Mouse (Mus musculus) stomach, embryonic 16.5 days (tissue): ENCODE measurements around the gene Yipf6. TPM values are rescaled to one million over a fixed set of nuclear protein-coding genes. Genes with fewer than 3 reads are reported as not detected.

Experiments
- ATAC-seq: fragments of 200-750 bp; cut with Nextera tagmentation; 2 replicates; pipeline ENCODE4 v1.8.0; 2017; ENCODE audit warnings: moderate number of reproducible peaks, moderate TSS enrichment; ENCODE audit not compliant: insufficient read depth, low FRiP score
- H3K27ac ChIP-seq: fragments of 300-500 bp; sonication (generic); 2 replicates; pipeline ENCODE4 v1.5.1; 2014; ENCODE audit warnings: low read length
- H3K27me3 ChIP-seq: fragments of 300-500 bp; sonication (generic); 2 replicates; pipeline ENCODE4 v1.6.1; 2014; ENCODE audit warnings: low read length, control low read depth, mixed read lengths; ENCODE audit not compliant: control insufficient read depth, insufficient read depth
- H3K36me3 ChIP-seq: fragments of 300-500 bp; sonication (generic); 2 replicates; pipeline ENCODE4 v1.6.1; 2014; ENCODE audit warnings: low read length; ENCODE audit not compliant: control insufficient read depth, insufficient read depth
- H3K4me1 ChIP-seq: fragments of 300-500 bp; sonication (generic); 2 replicates; pipeline ENCODE4 v1.6.1; 2014; ENCODE audit warnings: low read length, control low read depth, mixed read lengths; ENCODE audit not compliant: control insufficient read depth, insufficient read depth
- H3K4me2 ChIP-seq: fragments of 300-500 bp; sonication (generic); 2 replicates; pipeline ENCODE4 v1.6.1; 2014; ENCODE audit warnings: low read depth, low read length, mixed read lengths
- H3K4me3 ChIP-seq: fragments of 300-500 bp; sonication (generic); replicated peaks from 2 replicates; pipeline ENCODE4 v1.5.1; 2014; ENCODE audit warnings: mild to moderate bottlenecking, low read length
- H3K9ac ChIP-seq: fragments of 300-500 bp; sonication (generic); 2 replicates; pipeline ENCODE4 v1.6.1; 2014; ENCODE audit warnings: low read length
- H3K9me3 ChIP-seq: fragments of 300-500 bp; sonication (generic); replicated peaks from 2 replicates; pipeline ENCODE4 v1.6.1; 2016; ENCODE audit warnings: low read length, control low read depth; ENCODE audit not compliant: control insufficient read depth
- WGBS: fragments of 180-500 bp; shearing (Covaris S2); extraction: QIAGEN DNeasy Blood & Tissue Kit; methylation state at CpG from one replicate; pipeline ENCODE4 v1.1.7; 2014; 5-methylcytosine and 5-hydroxymethylcytosine counted together
- polyA plus RNA-seq: library from polyadenylated mRNA; unstranded; fragments of >200 nt; fragmentation: Nextera tagmentation; extraction: Ambion mirVana; gene quantifications from 2 replicates; pipeline ENCODE4 v1.2.1, GENCODE M21; 2015

The Yipf6 gene
- 29.7 and 33.8 TPM in 2 replicates for polyA plus RNA-seq

DNA sequence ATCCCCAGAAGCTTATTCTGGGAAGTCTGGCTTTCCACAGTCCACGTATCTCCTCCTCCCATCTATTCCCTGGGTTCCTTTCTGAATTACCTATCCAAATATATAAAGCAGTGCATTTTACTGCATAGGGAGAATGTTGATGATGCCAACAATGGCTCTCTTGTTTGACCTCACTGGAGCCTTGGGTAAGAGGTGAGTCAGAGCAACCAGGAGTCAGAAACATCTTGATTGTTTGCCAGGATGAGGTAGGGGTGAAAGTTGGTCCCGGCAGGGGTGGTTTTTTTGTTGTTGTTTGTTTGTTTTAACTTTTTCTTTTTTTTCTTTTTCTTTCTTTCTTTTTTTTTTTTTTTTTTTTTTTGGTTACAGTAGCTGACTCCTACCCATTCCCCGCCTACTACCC is at the start of gene Yipf6:
Gene Yipf6, plus strand, starts transcription at position 216 of the 400 bp plus-strand sequence.
- WGBS, result 55% methylated on average over 3 of the region's 3 CpGs
- H3K27ac ChIP-seq, result peak within 1 kb of the TSS; percentile 97

DNA sequence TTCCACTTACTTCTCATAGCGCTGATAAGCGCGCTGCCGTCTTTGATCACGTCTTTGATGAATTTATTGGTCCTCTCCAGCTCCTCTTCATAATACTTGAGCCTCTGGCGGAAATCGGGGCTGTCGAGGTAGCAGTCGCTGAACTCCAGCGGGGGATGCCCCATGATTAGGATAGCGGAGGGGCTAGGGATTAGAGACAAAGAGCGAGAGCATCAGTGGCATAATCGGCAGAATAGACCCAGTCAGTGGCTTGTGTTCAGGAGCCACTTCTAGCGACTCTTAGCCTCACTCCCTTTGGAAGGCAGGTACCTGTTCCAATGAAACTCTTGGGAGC is 46.1 kb upstream of the Yipf6 start:
- peak overlapping the region; percentile 58 for H3K4me3 ChIP-seq
- H3K27me3 ChIP-seq, result no peaks in the 10 kb centered on the region; the same call in 1 of the 2 replicates
- ATAC-seq, result no peak
- H3K27ac ChIP-seq, result peak overlapping the region; percentile 69; the same call in 1 of the 2 replicates
- H3K9me3 ChIP-seq, result no peaks in the 10 kb centered on the region
- peak overlapping the region; percentile 68 for H3K9ac ChIP-seq
- H3K4me2 ChIP-seq, result peak overlapping the region; percentile 59
- 5% methylated on average over 14 of the region's 14 CpGs for WGBS
- H3K4me1 ChIP-seq, result no peaks in the 10 kb centered on the region
- no peaks in the 10 kb centered on the region for H3K36me3 ChIP-seq

More for the DNA sequence above, at the start of gene Yipf6:
- peak within 1 kb of the TSS; percentile 67 for H3K4me3 ChIP-seq
- peak within 1 kb of the TSS; percentile 78 for H3K9ac ChIP-seq
- no peaks in the 10 kb centered on the region for H3K9me3 ChIP-seq
- ATAC-seq, result no peak
- H3K36me3 ChIP-seq, result no peaks in the 10 kb centered on the region
- H3K4me1 ChIP-seq, result no peaks in the 10 kb centered on the region
- no peaks in the 10 kb centered on the region for H3K27me3 ChIP-seq
- H3K4me2 ChIP-seq, result peak within 1 kb of the TSS; percentile 57

DNA sequence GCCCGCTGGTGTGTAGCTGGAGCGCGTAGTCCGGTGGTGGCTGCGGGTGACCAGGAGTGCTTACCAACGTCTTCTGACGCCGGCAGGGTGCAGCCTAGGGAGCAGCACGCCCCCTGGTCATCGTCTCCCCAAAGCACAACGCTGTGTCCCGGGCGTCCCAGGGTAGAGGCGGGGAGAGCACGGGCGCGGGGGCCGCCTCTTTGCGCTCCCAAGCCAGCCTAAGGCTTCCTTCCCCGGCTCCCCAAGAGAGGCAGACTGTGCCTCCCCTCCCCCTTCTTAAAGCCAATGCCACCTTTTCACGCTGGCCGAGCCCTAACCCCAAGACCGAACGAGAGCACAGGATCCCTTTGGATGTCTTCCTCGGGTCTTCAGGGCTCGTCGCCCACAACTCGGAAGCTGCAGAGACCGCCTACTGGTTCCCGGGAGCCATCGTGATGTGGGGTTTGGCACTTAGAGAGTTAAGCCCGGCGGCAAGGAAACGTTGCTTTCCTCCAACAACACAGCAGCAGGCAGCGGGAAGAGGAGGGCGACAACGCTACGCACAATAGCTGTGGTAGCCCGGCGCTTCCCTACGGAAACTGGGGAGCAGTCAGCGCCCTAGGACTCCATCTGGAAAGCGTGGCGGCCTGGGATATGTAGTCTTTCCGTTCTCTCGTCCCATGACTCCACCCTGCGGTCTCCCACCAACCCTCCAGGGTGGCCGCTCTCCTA is 45.6 kb upstream of the Yipf6 start, which contains the start of gene Ophn1:
Gene Ophn1, minus strand, starts transcription at position 620 of the 711 bp plus-strand sequence.
- H3K36me3 ChIP-seq, result no peaks in the 10 kb centered on the region
- peak; percentile 91 for ATAC-seq
- WGBS, result 14% methylated on average over 48 of the region's 48 CpGs

DNA sequence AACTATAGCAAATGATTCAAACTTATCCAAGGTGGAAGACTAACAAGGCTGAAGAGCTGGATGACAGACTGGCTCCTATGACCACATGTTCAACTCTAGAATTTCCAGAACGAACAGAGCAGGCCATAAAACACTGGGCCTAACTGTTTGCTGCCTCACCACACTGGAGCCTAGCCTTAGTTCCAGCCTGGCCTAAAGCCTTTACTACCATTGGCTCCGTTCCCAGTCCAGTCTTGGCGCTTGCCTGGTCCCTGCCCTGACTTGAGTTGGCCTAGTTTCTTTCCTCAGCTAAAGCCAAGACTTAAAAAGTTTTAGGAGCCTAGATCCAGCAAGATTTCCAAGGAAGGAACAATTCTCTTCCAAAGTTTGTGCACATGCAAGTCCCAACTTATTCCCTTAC is 37.8 kb upstream of the Yipf6 start:
- WGBS, result 64% methylated on average over 3 of the region's 3 CpGs
- Histone ChIP-seq H3K4me2 (no peak overlapping the region), H3K4me1 (no peaks in the 10 kb centered on the region), H3K27ac (no peak overlapping the region), H3K27me3 (no peaks in the 10 kb centered on the region), H3K9me3 (no peaks in the 10 kb centered on the region), H3K9ac (no peak overlapping the region), H3K36me3 (no peaks in the 10 kb centered on the region), H3K4me3 (no peak overlapping the region)
- ATAC-seq, result no peak

More for the DNA sequence above, 45.6 kb upstream of the Yipf6 start, which contains the start of gene Ophn1:
- H3K4me2 ChIP-seq, result peak within 1 kb of the TSS; percentile 59
- H3K9ac ChIP-seq, result peak within 1 kb of the TSS; percentile 68
- H3K9me3 ChIP-seq, result no peaks in the 10 kb centered on the region
- H3K4me1 ChIP-seq, result no peaks in the 10 kb centered on the region
- H3K27ac ChIP-seq, result peak within 1 kb of the TSS; percentile 69
- peak within 1 kb of the TSS; percentile 58 for H3K4me3 ChIP-seq
- H3K27me3 ChIP-seq, result no peaks in the 10 kb centered on the region; the same call in 1 of the 2 replicates

DNA sequence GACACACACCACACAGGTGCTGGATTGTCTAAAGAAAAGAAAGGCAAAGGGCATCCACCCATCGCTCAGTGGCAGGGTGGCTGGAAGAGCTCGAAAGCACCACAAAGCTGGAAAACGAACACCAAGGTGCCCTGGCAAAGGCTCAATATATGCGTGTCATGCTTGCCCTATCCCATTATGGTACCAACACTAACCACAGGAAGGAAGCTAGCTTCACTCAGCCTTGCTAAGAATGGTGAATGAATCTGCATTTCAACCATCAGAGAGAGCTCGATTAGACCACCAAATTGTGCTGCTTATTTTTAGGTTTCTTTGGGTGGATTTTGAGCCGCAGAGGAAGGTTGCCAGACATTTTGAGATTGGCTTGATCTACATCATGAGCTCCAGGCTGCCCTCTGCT is 31.9 kb upstream of the Yipf6 start:
- Histone ChIP-seq H3K36me3 (no peaks in the 10 kb centered on the region), H3K4me3 (no peak overlapping the region), H3K9ac (no peak overlapping the region), H3K4me2 (no peak overlapping the region), H3K27ac (no peak overlapping the region), H3K9me3 (no peaks in the 10 kb centered on the region), H3K27me3 (no peaks in the 10 kb centered on the region), H3K4me1 (no peaks in the 10 kb centered on the region)
- ATAC-seq, result no peak
- 84% methylated on average over 6 of the region's 6 CpGs for WGBS

DNA sequence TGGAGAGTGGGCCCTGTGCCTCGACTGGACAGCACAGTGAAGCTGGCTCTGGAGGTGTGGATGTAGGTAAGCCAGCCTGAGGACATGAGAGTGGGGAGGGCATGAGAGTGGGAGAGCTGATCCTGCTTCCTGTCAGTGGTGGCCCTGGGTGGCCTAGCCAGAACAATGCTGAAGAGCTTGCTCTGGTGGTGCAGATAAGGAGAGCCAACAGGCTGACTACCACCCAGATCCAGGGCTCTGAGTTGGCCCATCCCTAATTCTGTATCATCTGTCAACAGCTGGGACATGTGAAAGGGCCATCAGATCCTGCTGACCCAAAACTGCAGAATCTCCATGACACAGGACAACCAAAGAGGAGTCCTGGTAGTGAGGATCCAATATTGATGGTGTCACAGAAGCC is 27.2 kb upstream of the Yipf6 start:
- H3K4me2 ChIP-seq, result no peak overlapping the region
- no peak overlapping the region for H3K4me3 ChIP-seq
- no peaks in the 10 kb centered on the region for H3K9me3 ChIP-seq
- no peaks in the 10 kb centered on the region for H3K4me1 ChIP-seq
- no peak for ATAC-seq
- no peak overlapping the region for H3K9ac ChIP-seq
- no peak overlapping the region for H3K27ac ChIP-seq
- 42% methylated on average over 1 of the region's 1 CpGs for WGBS
- H3K27me3 ChIP-seq, result no peaks in the 10 kb centered on the region
- H3K36me3 ChIP-seq, result no peaks in the 10 kb centered on the region

DNA sequence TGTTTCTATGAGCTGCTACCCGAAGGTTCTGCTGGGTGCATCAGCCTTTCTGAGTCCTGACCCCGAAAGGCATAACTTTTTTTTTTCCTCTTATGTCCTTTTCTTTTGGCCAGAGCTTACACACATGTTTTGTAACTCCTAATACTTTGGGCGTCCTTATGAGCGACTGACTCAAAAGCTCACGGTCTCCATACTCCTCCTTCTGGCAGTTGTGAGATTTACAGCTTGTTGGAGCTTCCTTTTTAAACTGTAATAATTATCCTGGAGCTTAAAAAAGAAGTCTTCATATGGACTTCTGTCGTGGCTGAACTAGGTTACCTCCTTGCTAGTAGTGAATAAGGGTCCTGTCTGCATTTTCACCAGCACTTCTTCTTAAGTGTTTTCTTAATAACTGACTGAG is 16.7 kb upstream of the Yipf6 start:
- ATAC-seq, result no peak

DNA sequence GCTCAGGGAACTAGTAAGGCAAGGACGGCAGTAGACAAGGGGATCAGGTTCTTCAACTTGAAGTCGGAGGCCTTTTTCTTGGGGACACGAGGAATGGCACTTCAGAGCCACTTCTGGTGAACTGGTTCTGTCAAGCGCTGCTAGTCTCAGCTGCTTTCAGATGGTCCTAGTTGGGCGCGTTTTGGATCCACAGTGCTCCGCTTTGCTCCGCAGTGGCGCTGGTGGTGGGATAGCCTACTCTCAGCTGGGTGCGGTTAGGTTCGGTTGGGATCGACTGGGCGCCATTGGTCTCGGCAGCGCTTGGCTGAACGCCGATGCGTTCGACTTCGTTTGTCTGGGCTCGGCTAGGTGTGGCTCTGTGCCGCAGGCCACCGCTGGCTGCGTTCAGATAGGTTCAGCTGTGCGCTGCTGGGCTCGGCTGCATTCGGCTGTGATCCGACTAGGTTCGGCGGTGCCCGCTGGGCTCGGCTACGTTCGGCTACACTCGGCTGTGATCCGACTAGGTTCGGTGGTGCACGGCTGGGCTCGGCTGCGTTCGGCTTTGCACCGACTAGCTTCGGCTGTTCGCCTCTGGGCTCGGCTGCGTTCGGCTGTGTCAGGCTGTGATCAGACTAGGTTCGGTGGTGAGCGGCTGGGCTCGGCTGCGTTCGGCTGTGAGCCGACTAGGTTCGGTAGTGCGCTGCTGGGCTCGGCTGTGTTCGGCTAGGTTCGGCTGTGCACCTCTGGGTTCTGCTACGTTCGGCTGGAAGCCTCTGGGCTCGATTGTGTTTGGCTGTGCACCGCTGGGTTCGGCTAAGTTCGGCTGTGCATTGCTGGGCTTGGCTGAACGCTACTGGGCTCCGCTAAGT is 815 bp downstream of the Yipf6 start:
- Histone ChIP-seq H3K36me3 (no peaks in the 10 kb centered on the region), H3K9ac (peak overlapping the region; percentile 78), H3K4me1 (no peaks in the 10 kb centered on the region), H3K4me2 (peak overlapping the region; percentile 57), H3K9me3 (no peaks in the 10 kb centered on the region), H3K27me3 (no peaks in the 10 kb centered on the region), H3K4me3 (peak overlapping the region; percentile 67), H3K27ac (peak overlapping the region; percentile 97)
- peak; percentile 93 for ATAC-seq
- whole genome bisulfite sequencing, result 10% methylated on average over 66 of the region's 66 CpGs

More for the DNA sequence above, 16.7 kb upstream of the Yipf6 start:
- Histone ChIP-seq H3K4me3 (no peak overlapping the region), H3K9me3 (no peaks in the 10 kb centered on the region), H3K4me2 (no peak overlapping the region), H3K27me3 (no peaks in the 10 kb centered on the region; the same call in 1 of the 2 replicates), H3K27ac (no peak overlapping the region), H3K36me3 (no peaks in the 10 kb centered on the region), H3K9ac (no peak overlapping the region), H3K4me1 (no peaks in the 10 kb centered on the region)
- WGBS, result 20% methylated on average over 6 of the region's 6 CpGs
